Mouse (Mus musculus) leukemia stem cell, adult 10-12 weeks (primary cell): ENCODE measurements around the gene Gm10401. TPM values are rescaled to one million over a fixed set of nuclear protein-coding genes. Genes with fewer than 3 reads are reported as not detected.

Source experiments
- polyA plus RNA-seq: library from polyadenylated mRNA; stranded (reverse); fragments of >175 nt; gene quantifications from 2 replicates; pipeline ENCODE4 v1.2.3, GENCODE M21; 2012; ENCODE audit warnings: low replicate concordance

Gm10401 gene
- polyA plus RNA-seq = not detected in 2 replicates

DNA sequence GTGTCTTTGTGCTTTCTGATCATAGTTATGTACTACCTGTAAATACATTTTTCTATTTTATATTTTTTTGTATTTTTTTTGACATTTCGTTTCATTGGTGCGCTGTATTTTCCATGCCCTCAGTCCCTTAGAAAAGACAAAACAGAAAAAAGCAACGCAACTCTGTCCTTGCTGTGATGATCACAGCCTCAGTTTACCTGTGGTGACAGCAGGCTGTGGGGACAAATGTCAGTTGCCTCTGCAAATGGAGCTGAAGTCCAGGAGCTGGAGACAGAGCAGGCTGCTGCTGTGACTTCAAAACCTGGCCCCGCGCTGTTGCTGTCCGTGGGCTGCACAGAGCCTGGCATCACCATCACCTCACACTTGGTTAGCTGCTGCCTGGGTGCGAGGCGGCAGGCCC lies at the start of gene Gm10401:
Gene Gm10401, minus strand, starts transcription at position 101 of the 400 bp plus-strand sequence.

DNA sequence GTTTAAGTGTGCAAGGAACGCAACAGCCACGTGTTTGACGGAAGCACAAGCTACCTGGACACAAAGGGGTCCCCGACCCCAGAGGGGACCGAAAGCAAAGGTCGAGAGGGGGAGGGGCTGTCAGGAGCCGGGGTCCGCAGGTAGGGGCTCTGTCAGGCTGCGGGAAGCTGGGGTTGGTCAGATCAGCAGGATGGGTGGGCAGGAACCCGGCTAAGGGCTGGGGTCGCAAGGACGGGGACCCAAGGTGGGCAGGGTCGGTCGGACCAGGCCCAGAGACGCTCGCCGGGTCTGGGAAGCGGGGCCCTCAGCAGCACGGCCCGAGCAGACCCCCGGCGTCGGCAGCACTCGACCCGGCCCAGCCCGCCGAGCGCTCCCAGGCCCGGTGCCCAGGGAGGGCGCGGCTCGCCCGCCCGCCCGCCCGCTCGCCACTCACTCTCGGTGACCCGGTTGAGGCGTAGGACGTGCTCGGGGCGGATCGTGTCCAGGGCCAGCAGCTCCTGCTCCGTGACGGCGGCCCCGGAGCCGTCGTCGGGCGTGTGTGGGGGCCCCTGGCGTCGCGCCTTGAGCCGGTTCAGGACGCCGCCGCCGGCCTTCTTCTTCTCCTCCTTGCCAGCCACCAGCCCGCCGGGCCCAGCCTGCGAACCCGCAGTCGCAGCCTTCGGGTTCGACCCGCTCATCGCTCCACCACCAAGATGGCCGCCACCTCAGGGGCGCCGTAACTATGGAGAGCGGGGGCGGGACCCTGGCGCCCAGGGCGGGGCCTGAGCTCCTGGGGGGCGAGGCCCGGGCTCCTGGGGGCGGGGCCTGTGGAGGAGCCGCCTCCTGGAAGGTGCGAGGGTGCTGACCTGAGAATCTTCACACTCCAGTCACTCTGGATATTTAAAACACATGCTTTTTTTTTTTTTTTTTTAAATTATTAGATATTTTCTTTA lies 36.4 kb upstream of the Gm10401 start, which contains the start of gene Unc119b:
Gene Unc119b, minus strand, starts transcription at position 742 of the 932 bp plus-strand sequence.

GRCm38 (mm10) chr5:115118961-115119570 lies 21.0 kb upstream of the Gm10401 start, which contains the start of gene Acads:
TSS of gene Acads (minus strand) at chr5:115119346.

Other genes with a start within 250 kb of the Gm10401 start
- gene 4930519G04Rik, start 244.6 kb downstream of the Gm10401 start, polyA plus RNA-seq = not detected in 2 replicates
- not detected in 2 replicates for gene Gm9936, start 239.6 kb downstream of the Gm10401 start, polyA plus RNA-seq
- 0.62 and 0.63 TPM in 2 replicates for gene Oasl2, start 201.4 kb downstream of the Gm10401 start, polyA plus RNA-seq
- gene Oasl1, start 175.1 kb downstream of the Gm10401 start, polyA plus RNA-seq = 37.9 and 76.2 TPM in 2 replicates
- 43.8 and 58.4 TPM in 2 replicates for gene 2210016L21Rik, start 156.1 kb downstream of the Gm10401 start, polyA plus RNA-seq
- gene Hnf1a, start 127.2 kb downstream of the Gm10401 start, polyA plus RNA-seq = 0.20 and 0.42 TPM in 2 replicates
- 22.8 and 50.6 TPM in 2 replicates for gene Sppl3, start 87.2 kb downstream of the Gm10401 start, polyA plus RNA-seq
- 25.9 and 44.0 TPM in 2 replicates for gene Acads, start 21.1 kb upstream of the Gm10401 start, polyA plus RNA-seq
- gene Unc119b, start 36.7 kb upstream of the Gm10401 start, polyA plus RNA-seq = 68.3 and 86.1 TPM in 2 replicates
- gene Mlec, start 59.9 kb upstream of the Gm10401 start, polyA plus RNA-seq = 33.4 and 81.7 TPM in 2 replicates
- 0.44 and 0.99 TPM in 2 replicates for gene Cabp1, start 96.1 kb upstream of the Gm10401 start, polyA plus RNA-seq
- gene Pop5, start 137.5 kb upstream of the Gm10401 start, polyA plus RNA-seq = 53.2 and 80.8 TPM in 2 replicates
- gene Rnf10, start 174.6 kb upstream of the Gm10401 start, polyA plus RNA-seq = 290 and 465 TPM in 2 replicates
- gene Coq5, start 181.4 kb upstream of the Gm10401 start, polyA plus RNA-seq = 24.4 and 41.7 TPM in 2 replicates
- 62.9 and 230 TPM in 2 replicates for gene Dynll1, start 202.7 kb upstream of the Gm10401 start, polyA plus RNA-seq
- 62.0 and 96.9 TPM in 2 replicates for gene Srsf9, start 228.9 kb upstream of the Gm10401 start, polyA plus RNA-seq
- gene Gatc, start 242.9 kb upstream of the Gm10401 start, polyA plus RNA-seq = 5.0 and 11.2 TPM in 2 replicates
- 0.77 and 3.8 TPM in 2 replicates for gene Triap1, start 242.9 kb upstream of the Gm10401 start, polyA plus RNA-seq